Mouse (Mus musculus) stomach, postnatal 0 days (tissue): ENCODE data around the gene Egfl6.

Experiments used
- CTCF ChIP-seq: IDR thresholded peaks from 2 replicates; pipeline ENCODE4 v1.5.1; 2016; ENCODE audit warnings: antibody characterized with exemption, low read depth, mild to moderate bottlenecking, moderate library complexity
- EP300 ChIP-seq: optimal IDR thresholded peaks from 2 replicates; pipeline ENCODE3; 2016; ENCODE audit warnings: antibody characterized with exemption

DNA sequence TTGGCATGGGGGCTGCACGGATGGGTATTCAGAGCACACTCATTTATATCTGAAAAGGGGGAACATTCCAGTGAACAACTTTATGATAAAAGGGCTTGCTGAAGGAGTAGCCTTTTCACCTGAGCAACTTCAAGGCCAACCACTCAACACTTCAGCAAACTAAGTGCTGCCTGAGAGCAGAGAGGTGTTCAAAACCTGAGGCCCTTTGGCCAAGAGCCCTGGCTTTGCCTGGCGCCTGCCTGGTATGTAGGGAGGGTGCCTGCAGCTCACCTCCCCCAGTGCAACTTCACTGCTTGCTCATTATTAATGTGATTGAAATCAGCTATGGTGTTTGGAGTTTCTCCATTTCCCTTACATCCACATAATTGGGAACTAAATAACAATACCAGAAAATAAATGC lies 39.0 kb downstream of the Egfl6 start:
- TF ChIP-seq CTCF (no peak), EP300 (no peak)
